Mouse (Mus musculus) small intestine, adult 2 months (tissue): ENCODE data around the gene Tbc1d8. TPM values are rescaled to one million over a fixed set of nuclear protein-coding genes. Genes with fewer than 3 reads are reported as not detected.

Source experiments
- H3K27ac ChIP-seq: fragments of 200-500 bp; 2 replicates; pipeline ENCODE4 v1.5.1; 2012; ENCODE audit warnings: low read depth, low read length, control low read depth, inconsistent platforms; ENCODE audit not compliant: insufficient read depth
- H3K27me3 ChIP-seq: fragments of 200-500 bp; 2 replicates; pipeline ENCODE4 v1.6.1; 2012; ENCODE audit warnings: mild to moderate bottlenecking, moderate library complexity, low read length, inconsistent platforms; ENCODE audit not compliant: control insufficient read depth, insufficient read depth
- H3K36me3 ChIP-seq: fragments of 200-500 bp; 2 replicates; pipeline ENCODE4 v1.6.1; 2012; ENCODE audit warnings: mild to moderate bottlenecking, low read length, control low read depth, inconsistent platforms; ENCODE audit not compliant: control insufficient read depth, insufficient read depth
- H3K4me1 ChIP-seq: fragments of 200-500 bp; 2 replicates; pipeline ENCODE4 v1.6.1; 2012; ENCODE audit warnings: low read length, inconsistent platforms, mixed read lengths; ENCODE audit not compliant: control insufficient read depth, insufficient read depth, insufficient read length
- H3K4me3 ChIP-seq: fragments of 200-500 bp; 2 replicates; pipeline ENCODE4 v1.5.1; 2012; ENCODE audit warnings: low read depth, mild to moderate bottlenecking, control low read depth, inconsistent platforms, low read length, moderate library complexity
- CTCF ChIP-seq: fragments of 200-500 bp; IDR thresholded peaks from 2 replicates; pipeline ENCODE4 v1.5.1; 2012; ENCODE audit warnings: low read depth, mild to moderate bottlenecking, control low read depth, inconsistent platforms, low read length, moderate library complexity, mixed read lengths; ENCODE audit not compliant: insufficient replicate concordance, insufficient read length; ENCODE audit errors: extremely low read depth
- POLR2A ChIP-seq: fragments of 200-500 bp; IDR thresholded peaks from 2 replicates; pipeline ENCODE4 v1.6.1; 2012; ENCODE audit warnings: low read depth, mild to moderate bottlenecking, control low read depth, inconsistent platforms, low read length, moderate library complexity
- WGBS: fragments of 180-500 bp; shearing (Covaris S2); methylation state at CpG from one replicate; pipeline ENCODE4 v1.1.7; 2018; 5-methylcytosine and 5-hydroxymethylcytosine counted together
- polyA plus RNA-seq: library from polyadenylated mRNA; depleted of rRNA; stranded (reverse); fragments of >200 nt; gene quantifications from 2 replicates; pipeline ENCODE4 v1.2.3, GENCODE M21; 2012

Gene Tbc1d8
- polyA plus RNA-seq, 1 experiment: 13.1 TPM

- Histone ChIP-seq H3K27me3 (no peaks in the 10 kb centered on the region; the same call in 1 of the 2 replicates), H3K4me3 (no peak overlapping the region), H3K27ac (no peak overlapping the region), H3K4me1 (no peaks in the 10 kb centered on the region), H3K36me3 (peaks cover under 1% of the 10 kb centered on the region; the same call in 1 of the 2 replicates)
- TF ChIP-seq POLR2A: no peak
- TF ChIP-seq CTCF: no peak
- 27% methylated on average over 9 of the region's 9 CpGs for WGBS
Measured at GRCm38 (mm10) chr1:39430020-39430419, 48.5 kb downstream of the Tbc1d8 start.

GRCm38 (mm10) chr1:39429015-39429414 is 49.5 kb downstream of the Tbc1d8 start:
- TF ChIP-seq CTCF (no peak), POLR2A (no peak)
- no peaks in the 10 kb centered on the region for H3K4me1 ChIP-seq
- peaks cover 1% of the 10 kb centered on the region; the same call in 1 of the 2 replicates for H3K36me3 ChIP-seq
- H3K4me3 ChIP-seq: no peak overlapping the region
- 94% methylated on average over 5 of the region's 5 CpGs for WGBS
- no peaks in the 10 kb centered on the region; the same call in 1 of the 2 replicates for H3K27me3 ChIP-seq
- no peak overlapping the region for H3K27ac ChIP-seq

GRCm38 (mm10) chr1:39428280-39428679 is 50.3 kb downstream of the Tbc1d8 start:
- Histone ChIP-seq H3K27me3 (no peaks in the 10 kb centered on the region; the same call in 1 of the 2 replicates), H3K36me3 (peaks cover 1% of the 10 kb centered on the region; the same call in 1 of the 2 replicates), H3K4me3 (no peak overlapping the region), H3K4me1 (no peaks in the 10 kb centered on the region), H3K27ac (no peak overlapping the region)
- WGBS: 80% methylated on average over 4 of the region's 4 CpGs
- TF ChIP-seq CTCF: no peak
- TF ChIP-seq POLR2A: no peak

- TF ChIP-seq POLR2A: no peak
- TF ChIP-seq CTCF: no peak
- H3K4me1 ChIP-seq: no peaks in the 10 kb centered on the region
- no peak overlapping the region for H3K4me3 ChIP-seq
- H3K27ac ChIP-seq: no peak overlapping the region
- peaks cover 1% of the 10 kb centered on the region; the same call in 1 of the 2 replicates for H3K36me3 ChIP-seq
- no peaks in the 10 kb centered on the region; the same call in 1 of the 2 replicates for H3K27me3 ChIP-seq
- WGBS: 76% methylated on average over 9 of the region's 9 CpGs
Measured at GRCm38 (mm10) chr1:39425497-39425896, 53.1 kb downstream of the Tbc1d8 start.

- no peak overlapping the region for H3K27ac ChIP-seq
- H3K4me3 ChIP-seq: no peak overlapping the region
- 94% methylated on average over 6 of the region's 6 CpGs for WGBS
- H3K36me3 ChIP-seq: peaks cover 1% of the 10 kb centered on the region; the same call in 1 of the 2 replicates
- peaks cover 4% of the 10 kb centered on the region; the same call in 1 of the 2 replicates for H3K4me1 ChIP-seq
- TF ChIP-seq CTCF: no peak
- no peak for TF ChIP-seq POLR2A
- no peaks in the 10 kb centered on the region for H3K27me3 ChIP-seq
Measured at GRCm38 (mm10) chr1:39420987-39421386, 57.6 kb downstream of the Tbc1d8 start.

GRCm38 (mm10) chr1:39418852-39419251 is 59.7 kb downstream of the Tbc1d8 start:
- H3K27me3 ChIP-seq: no peaks in the 10 kb centered on the region
- no peak overlapping the region for H3K4me3 ChIP-seq
- no peak overlapping the region for H3K27ac ChIP-seq
- 84% methylated on average over 9 of the region's 9 CpGs for WGBS
- TF ChIP-seq CTCF: no peak
- no peak for TF ChIP-seq POLR2A
- peaks cover 4% of the 10 kb centered on the region; the same call in 1 of the 2 replicates for H3K4me1 ChIP-seq
- H3K36me3 ChIP-seq: no peaks in the 10 kb centered on the region; the same call in 1 of the 2 replicates

GRCm38 (mm10) chr1:39417817-39418216 is 60.7 kb downstream of the Tbc1d8 start:
- TF ChIP-seq CTCF: no peak
- TF ChIP-seq POLR2A: no peak
- Histone ChIP-seq H3K27me3 (no peaks in the 10 kb centered on the region), H3K4me3 (no peak overlapping the region), H3K36me3 (no peaks in the 10 kb centered on the region; the same call in 1 of the 2 replicates), H3K4me1 (peaks cover 4% of the 10 kb centered on the region; the same call in 1 of the 2 replicates), H3K27ac (peak overlapping the region; percentile 46; the same call in 1 of the 2 replicates)
- WGBS: 9% methylated on average over 12 of the region's 12 CpGs
